Mouse (Mus musculus) retina, embryonic 14.5 days (tissue): ENCODE results near the gene Gpr85.
A peak's percentile ranks its signal among the peaks of the same experiment; 100 is the strongest.
"Not testable (repeated sequence)": the region's sequence is repeated elsewhere in the genome, so short reads cannot be mapped to it uniquely, and the experiment has no call there.

ENCODE experiments used
- DNase-seq: peaks from one replicate; pipeline ENCODE4 v3.0.0-alpha.2; 2015; ENCODE audit warnings: low spot score

Gene Gpr85

GRCm38 (mm10) chr6:13839345-13840054 is at the start of gene Gpr85:
Gene Gpr85, minus strand, starts transcription at chr6:13839942.
- DNase-seq, result peak; percentile 42

DNA sequence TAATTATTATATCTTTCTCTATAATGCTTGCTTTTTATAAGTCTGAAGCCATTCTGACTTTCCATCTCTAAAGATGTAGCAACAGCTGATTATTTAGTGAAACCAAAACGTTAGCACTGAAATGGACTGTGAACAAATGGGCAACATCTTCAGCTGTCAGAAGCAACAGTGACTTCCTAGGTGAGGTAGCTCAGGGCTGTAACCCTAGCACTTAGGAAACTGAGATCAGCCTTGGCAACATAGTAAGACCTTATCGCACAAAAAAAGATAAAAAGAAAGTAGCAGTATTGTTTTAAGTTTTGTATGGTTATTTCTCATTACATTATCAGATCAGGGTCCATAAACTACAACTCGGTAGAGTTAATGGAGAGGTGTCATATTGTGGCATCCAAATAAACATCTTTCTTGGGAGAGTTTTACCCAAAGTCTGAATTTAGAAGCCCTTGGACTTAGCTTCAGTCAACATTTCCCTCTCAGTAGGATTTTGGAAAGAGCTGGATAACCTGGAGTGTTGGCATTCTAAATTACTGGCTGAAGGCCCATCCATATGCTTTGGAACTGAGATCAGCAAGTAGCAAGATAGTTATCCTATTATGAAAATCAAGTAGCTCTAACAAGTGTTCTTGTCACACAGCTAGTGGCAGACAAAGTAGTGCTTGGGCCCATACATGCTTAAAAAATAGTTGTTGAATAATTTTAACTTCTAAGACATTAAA is 45.3 kb upstream of the Gpr85 start:
- no peak for DNase-seq

DNA sequence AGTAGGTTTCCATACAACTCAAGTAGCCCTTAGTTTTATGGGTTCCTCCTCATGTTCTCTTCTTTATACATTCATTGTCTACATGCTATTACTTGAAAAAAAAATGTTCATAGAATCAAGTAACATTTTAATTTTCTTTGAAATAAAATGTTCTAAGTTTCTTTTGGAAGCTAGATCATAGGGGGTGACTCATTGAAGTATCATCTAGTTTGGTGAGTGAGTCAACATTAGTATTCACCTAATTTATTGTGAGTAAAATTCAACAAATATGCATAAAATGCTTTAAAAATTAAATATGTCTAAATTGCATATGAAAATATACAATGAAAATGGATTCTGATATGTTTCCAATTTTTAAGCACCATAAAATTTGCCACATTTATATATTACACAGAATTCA is 43.2 kb upstream of the Gpr85 start:
- no peak for DNase-seq

DNA sequence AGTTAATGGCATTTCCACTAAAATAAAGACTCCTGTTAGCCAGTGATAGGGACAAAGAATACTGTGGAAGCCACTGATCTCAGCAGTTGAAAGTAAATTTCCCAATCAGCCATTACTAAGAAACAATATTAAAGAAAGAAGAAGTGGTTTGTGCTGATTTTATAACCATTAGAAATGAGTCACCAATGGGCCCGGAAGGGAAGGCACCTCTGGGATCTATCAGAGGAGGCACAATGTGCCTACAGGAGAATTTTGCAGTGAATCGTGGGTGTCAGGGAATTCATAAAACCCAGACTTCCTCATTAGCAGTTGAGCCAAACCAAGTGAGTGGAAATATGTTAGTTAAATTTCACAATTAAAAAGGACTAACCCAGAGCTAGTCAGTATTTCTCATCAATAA is 34.2 kb upstream of the Gpr85 start:
- DNase-seq, result no peak

DNA sequence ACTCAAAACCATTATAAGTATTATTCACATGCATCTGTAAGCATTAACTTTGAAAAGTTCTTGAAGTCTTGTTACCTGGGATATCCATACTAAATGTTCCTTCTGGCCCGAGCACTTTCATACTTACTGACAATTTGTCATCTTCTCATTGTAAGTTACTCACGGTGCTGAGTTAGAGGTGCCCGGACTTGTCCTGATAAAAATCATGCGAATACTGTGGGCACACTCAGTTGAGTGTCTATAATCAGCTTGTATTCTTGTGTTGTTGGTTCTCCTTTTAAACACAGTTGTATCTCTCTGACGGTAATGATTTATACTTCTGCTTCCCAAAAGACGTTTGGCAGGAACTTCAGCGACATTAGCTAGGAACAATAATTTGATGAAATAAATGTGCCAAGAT is 32.3 kb upstream of the Gpr85 start:
- no peak for DNase-seq

DNA sequence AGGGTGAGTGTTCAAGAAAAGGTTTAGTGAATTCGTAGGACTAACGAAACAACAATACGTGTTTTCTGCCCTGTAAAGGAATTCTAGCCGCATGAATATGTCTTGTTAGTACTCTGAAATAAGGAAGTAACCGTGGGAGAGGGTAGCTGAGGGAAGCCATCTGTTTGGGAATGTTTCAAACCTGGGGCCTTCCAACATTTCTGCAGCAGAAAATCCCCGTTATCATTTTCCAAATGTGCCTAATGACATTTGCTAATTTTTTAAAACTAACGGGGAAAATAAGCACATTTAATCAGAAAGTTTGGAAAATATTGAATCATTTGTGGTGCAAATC is 31.9 kb upstream of the Gpr85 start:
- DNase-seq, result no peak

- peak; percentile 91 for DNase-seq
Measured at GRCm38 (mm10) chr6:13870919-13871624, 31.3 kb upstream of the Gpr85 start, which contains the start of gene 2610001J05Rik. Gene 2610001J05Rik, minus strand, starts transcription at chr6:13871518.

DNA sequence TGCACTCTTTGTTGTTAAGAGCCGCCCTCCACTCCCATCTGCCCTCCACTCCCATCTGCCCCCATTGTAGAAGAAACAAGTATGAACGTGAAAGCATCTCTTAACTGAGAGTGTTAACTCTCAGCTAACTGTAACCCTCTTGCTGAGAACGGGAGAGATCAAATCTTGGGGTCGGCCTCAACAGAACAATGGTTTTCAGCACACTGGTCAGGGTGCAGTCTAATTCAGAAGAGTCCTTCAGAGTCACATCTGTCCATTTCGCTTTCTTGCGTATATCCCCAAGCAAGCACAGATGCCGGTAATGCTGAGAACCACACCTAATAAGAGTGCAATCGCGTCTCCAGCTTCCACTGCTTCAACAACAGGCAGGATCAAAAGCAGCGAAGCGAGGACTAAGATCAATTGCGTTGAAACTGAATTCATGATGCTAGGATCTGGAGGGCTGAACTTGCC is 30.6 kb upstream of the Gpr85 start:
- peak; percentile 53 for DNase-seq

DNA sequence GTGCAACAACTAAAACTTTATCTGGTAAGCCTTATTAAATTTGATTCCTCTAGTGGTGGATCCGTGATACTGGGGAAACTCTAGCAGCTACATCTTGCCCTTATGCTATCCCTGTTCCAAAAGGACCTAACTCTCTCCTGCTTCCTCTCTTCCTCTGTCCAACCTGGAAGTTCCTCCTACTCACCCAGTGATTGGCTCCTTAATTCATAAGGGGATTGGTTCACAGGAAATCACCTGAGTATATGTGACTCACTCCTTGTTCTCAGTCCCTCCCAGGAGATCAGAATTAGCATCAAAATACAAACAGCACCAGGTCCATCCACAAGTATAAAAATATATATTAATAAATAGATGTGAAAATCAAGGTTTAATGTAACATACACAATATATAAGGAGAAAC is 20.9 kb upstream of the Gpr85 start:
- DNase-seq, result no peak

GRCm38 (mm10) chr6:13859877-13860585 is 20.3 kb upstream of the Gpr85 start:
- no peak for DNase-seq

GRCm38 (mm10) chr6:13854230-13854629 is 14.5 kb upstream of the Gpr85 start:
- DNase-seq, result no peak

GRCm38 (mm10) chr6:13853244-13853643 is 13.5 kb upstream of the Gpr85 start:
- no peak for DNase-seq

DNA sequence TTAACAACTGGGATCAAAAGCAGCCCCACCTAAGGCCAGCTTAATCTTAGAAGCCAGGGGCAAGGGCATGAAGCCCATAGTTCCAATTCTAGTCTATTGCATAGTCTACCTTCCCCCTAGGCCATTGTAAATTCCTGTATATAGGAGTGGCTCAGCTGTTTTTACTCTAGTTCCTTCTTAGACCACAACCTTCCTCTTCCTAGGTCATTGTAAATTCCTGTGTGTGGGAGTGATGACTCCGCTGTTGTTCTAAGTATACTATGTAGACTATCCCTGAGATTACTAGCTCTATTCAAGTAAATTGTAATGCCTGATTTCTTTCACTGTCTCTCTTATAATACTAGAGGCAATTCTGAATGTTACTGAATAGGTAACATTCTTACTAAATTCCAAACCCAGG is 6.3 kb upstream of the Gpr85 start:
- not testable (repeated sequence) for DNase-seq

DNA sequence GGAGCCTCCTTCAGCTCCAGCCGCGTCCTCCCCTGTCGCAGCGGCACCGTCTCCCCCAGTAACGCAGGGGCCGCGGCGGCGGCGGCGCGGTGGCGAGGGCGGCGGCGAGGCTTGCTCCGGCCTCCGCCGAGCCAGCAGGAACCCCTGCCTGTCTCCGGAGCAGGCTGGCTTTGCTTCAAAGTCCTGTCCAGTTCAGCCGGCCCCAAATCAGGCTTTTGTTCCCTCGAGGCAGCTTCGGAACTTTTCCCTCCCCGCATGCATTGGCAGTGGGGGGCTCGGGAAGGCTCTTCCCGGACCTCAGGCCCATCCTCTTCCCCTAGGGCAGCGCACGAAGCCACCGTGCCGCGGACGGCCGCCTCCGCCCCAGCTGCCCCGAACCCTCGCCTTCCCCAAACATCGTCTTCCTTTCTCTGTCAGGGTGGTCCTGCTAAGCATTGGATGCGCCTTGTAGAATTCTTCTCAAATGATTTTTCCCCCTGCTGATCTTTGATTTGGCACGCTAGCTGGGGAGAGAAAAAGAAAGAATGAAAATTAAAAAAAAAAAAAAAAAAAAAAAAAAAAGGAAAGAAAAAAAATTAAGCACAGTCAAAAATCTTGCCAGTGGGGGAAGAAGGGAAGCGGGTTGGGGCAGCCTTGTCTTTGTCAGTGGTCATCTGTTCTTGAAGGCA is 931 bp downstream of the Gpr85 start:
- DNase-seq, result peak; percentile 86

- peak; percentile 63 for DNase-seq
Measured at GRCm38 (mm10) chr6:13837916-13838676, 1.6 kb downstream of the Gpr85 start.

- DNase-seq, result peak; percentile 15
Measured at GRCm38 (mm10) chr6:13836967-13837570, 2.7 kb downstream of the Gpr85 start.

GRCm38 (mm10) chr6:13835720-13836665 is 3.7 kb downstream of the Gpr85 start:
- peak; percentile 61 for DNase-seq

- peak; percentile 43 for DNase-seq
Measured at GRCm38 (mm10) chr6:13832770-13833169, 7.0 kb downstream of the Gpr85 start.

DNA sequence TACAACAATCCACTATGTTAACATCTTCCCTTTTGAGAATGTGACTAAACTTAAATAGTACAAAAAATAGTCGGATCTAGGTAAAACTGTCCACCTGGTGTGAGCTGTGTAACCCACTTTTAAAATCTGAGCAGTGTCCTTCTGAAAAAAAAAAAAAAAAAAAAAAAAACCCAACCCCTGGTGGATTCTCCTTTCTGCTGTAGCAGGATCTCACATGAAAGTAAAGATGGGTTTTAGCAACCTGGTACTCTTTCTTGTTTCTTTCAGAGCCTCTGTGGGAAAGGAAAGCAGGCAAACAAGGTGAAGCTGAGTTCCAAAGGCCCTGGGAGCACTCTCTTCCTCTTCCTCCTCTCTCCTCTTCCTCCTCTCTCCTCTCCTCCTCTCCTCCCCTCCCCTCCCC is 10.9 kb downstream of the Gpr85 start:
- DNase-seq, result no peak
